Mouse (Mus musculus) olfactory bulb, adult 2 months (tissue): ENCODE data around the gene Micu2.

ENCODE experiments used
- CTCF ChIP-seq: fragments of 200-500 bp; IDR thresholded peaks from 2 replicates; pipeline ENCODE4 v1.5.1; 2012; ENCODE audit warnings: low read depth, mild to moderate bottlenecking, low read length, moderate library complexity; ENCODE audit not compliant: insufficient read depth
- POLR2A ChIP-seq: fragments of 200-500 bp; IDR thresholded peaks from 2 replicates; pipeline ENCODE4 v1.6.1; 2012; ENCODE audit warnings: mild to moderate bottlenecking, low read depth, low read length, moderate library complexity; ENCODE audit not compliant: insufficient read depth

DNA sequence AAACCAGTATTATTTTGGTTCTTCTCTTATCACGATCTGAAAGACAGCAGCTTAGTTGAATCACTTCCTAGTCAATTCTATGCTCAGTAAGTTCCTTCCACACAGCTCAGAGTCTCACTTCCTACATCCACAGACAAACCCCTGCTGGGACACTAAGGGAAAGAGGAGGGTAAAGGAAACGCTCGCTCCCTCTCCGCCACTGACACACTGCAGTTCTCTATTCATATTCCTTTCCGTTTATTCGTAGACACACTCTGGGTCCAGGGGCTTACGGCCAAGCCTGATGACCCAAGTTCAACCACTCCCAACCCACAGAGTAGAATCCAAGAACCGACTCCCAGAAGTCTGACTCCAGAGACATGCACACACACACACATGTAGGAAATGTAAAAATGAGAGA is 111.9 kb downstream of the Micu2 start:
- TF ChIP-seq CTCF (no peak), POLR2A (no peak)
